Mouse (Mus musculus) bone marrow, adult 2 months (tissue): ENCODE measurements at regions not wholly inside any gene's neighbourhood (a gene's known extent, or its start where the extent isn't known, plus 50 kb on each side); places are given as distances from the start of the nearest gene placed in this dataset.

Source experiments
- H3K27ac ChIP-seq: fragments of 200-500 bp; 2 replicates; pipeline ENCODE4 v1.5.1; 2012; ENCODE audit warnings: low read depth, mild to moderate bottlenecking, control low read depth, inconsistent platforms, low read length; ENCODE audit not compliant: control insufficient read depth, poor library complexity, insufficient read depth
- H3K4me1 ChIP-seq: fragments of 200-500 bp; 2 replicates; pipeline ENCODE4 v1.6.1; 2011; ENCODE audit warnings: low read length; ENCODE audit not compliant: control insufficient read depth, insufficient read depth
- H3K4me3 ChIP-seq: fragments of 200-500 bp; replicated peaks from 2 replicates; pipeline ENCODE3; 2011; ENCODE audit warnings: mild to moderate bottlenecking, low read depth, low read length, control low read depth; ENCODE audit not compliant: control insufficient read depth
- CTCF ChIP-seq: fragments of 200-500 bp; IDR thresholded peaks from 2 replicates; pipeline ENCODE4 v1.5.1; 2011; ENCODE audit warnings: low read length, control low read depth; ENCODE audit not compliant: control insufficient read depth, insufficient read depth
- POLR2A ChIP-seq: fragments of 200-500 bp; IDR thresholded peaks from 2 replicates; pipeline ENCODE4 v1.6.1; 2011; ENCODE audit warnings: low read depth, mild to moderate bottlenecking, control low read depth, low read length, borderline replicate concordance; ENCODE audit not compliant: control insufficient read depth
- WGBS: fragments of 180-500 bp; shearing (Covaris S2); methylation state at CpG from one replicate; pipeline ENCODE4 v1.1.7; 2018; 5-methylcytosine and 5-hydroxymethylcytosine counted together

DNA sequence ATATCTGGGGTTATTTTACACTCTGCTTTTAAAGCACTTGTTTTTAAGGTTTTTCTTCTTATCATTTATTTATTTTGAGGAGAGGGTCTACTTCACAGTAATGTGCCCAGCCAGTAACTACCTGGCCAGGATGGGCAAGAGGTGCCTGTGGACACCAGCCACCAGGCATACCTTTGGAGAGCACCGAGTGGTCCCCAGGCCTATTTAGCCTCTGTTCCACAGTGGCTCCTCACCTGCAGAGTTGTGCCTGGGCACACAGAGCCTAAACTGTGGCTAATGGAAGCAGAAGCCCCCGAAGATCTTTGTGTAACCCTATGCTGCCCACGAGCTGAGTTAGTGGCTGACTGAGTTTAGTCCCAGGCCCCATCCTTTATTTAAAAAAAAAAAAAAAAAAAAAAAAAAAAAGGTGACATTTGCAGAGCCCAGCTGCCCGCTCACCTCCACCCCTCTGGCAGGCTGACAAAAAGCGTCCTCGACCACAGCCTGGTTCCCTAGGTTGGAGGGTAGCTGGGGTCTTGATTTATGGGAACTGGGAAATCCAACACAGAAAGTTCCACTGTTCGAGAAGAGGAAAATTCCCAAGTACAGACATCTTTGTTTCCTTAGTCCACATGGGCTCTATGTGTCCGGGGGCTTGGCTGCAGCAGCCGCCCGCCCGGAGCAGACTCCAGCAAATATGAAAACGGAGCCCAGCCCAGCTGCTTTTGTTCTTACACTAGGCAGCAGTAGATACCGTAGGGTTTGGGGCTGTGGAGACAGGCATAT is 54.1 kb upstream of the Ppara start:
- Histone ChIP-seq H3K4me1 (no peaks in the 10 kb centered on the region), H3K4me3 (no peak overlapping the region), H3K27ac (no peak overlapping the region)
- TF ChIP-seq POLR2A (no peak), CTCF (no peak)
- whole genome bisulfite sequencing, result 78% methylated on average over 13 of the region's 13 CpGs

DNA sequence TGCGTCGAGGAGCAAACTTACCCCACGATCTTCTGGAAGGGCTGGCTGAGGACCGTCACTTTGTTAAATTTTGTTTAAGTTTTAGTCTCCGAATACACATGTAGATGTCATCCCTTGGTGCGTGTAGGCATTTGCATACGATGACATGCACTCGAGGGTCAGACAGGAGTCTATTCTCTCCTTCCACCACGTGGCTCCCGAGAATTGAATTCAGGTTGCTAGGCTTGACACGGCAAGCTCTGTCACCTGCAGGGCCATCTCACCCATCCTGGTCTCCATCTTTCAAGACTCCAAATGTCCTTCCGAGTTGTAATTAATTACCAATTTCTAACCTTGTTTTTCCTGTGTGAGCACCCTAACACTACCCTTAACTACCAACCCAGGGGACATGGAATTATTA is 52.7 kb upstream of the Ppara start:
- Histone ChIP-seq H3K4me1 (no peaks in the 10 kb centered on the region), H3K27ac (no peak overlapping the region), H3K4me3 (no peak overlapping the region)
- 90% methylated on average over 12 of the region's 12 CpGs for WGBS
- TF ChIP-seq CTCF, result no peak
- TF ChIP-seq POLR2A, result no peak

DNA sequence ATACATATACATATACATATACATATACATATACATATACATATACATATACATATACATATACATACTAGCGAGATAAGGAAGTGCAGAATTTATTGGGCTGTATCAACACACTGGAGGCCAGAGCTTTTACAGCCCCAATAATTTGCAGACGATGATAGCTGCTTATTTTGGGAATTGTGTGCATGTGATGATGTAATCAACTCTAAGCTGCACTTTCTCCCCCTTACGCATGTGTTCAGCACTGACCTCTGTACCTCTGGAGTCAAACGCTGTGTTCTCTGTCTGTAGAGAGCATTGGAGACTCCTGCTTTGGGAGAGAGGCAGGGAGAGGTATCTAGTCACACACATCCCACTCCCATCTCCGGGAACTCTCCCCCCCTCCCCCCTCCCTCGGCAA is 52.0 kb upstream of the Ppara start:
- TF ChIP-seq CTCF, result no peak
- TF ChIP-seq POLR2A, result no peak
- no peak overlapping the region for H3K4me3 ChIP-seq
- H3K4me1 ChIP-seq, result no peaks in the 10 kb centered on the region
- H3K27ac ChIP-seq, result no peak overlapping the region
- WGBS, result 87% methylated on average over 6 of the region's 6 CpGs

DNA sequence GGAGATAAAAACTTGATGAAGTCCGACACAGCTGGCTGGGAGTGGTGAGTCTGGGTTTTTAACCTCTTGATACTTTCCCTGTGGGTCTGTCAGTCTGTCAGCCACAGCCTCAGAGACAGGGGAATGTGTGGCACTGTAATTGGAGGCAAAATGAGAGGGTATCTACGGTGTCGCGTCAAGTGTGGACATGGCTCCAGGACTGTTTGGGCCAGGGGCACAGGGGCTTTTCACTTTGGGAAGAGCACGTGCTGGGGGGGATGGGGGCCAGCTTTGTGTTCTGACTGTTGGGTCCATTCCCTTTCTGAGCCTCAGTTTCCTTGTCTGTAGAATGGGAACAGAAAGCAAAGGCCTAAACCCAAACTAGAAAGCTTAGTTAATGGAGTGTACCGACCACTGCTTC is 51.5 kb upstream of the Ppara start:
- TF ChIP-seq CTCF (no peak), POLR2A (no peak)
- no peak overlapping the region for H3K27ac ChIP-seq
- H3K4me3 ChIP-seq, result no peak overlapping the region
- 89% methylated on average over 6 of the region's 6 CpGs for WGBS
- no peaks in the 10 kb centered on the region for H3K4me1 ChIP-seq

DNA sequence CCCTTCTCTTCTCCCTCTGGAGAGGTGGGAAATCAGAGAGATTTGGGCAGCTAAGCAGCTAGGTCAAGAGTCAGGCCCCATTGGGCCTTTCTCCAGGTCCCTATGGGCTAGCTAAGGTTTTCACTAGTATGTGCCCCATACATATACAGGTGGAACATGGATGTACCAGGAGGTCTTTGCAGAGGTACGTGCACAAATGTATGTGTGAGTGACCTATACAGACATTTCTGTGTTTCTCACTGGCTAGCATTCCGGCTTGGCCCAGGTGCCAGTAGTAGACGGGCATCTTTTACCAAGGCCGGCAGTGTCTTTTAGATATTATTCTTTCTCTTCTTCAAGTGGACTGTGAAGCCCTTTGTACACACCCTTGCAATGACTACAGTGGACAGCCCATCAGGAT is 51.1 kb upstream of the Ppara start:
- H3K4me1 ChIP-seq, result no peaks in the 10 kb centered on the region
- H3K27ac ChIP-seq, result no peak overlapping the region
- TF ChIP-seq CTCF, result no peak
- TF ChIP-seq POLR2A, result no peak
- 91% methylated on average over 4 of the region's 4 CpGs for WGBS
- H3K4me3 ChIP-seq, result no peak overlapping the region

DNA sequence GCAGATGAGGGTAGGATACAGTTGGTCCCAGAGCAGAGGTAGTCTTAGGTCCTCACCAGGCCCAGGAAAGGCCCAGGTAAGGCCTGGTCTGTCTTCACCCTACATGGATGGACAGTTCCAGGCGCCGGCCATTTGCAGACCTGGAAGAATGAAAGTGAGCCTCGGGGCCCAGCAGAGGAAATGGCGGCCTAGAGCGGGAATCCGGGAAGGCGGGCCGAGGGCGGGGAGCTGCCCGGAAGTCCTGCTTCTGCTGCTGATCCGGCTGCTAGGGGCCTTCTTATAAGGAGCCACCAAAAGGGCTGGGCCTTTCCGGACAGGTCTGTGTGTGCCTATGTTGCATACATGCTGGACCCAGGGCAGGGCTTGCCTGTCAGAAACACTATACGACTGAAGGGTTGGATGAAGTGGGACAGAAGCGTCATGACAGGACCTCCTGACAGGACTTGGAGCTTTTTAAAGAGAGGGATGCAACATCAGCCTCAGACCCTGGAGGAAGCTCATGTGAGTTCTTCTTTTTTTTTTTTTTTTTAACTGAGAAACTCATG is 50.5 kb upstream of the Ppara start:
- 85% methylated on average over 14 of the region's 14 CpGs for WGBS
- no peak overlapping the region for H3K4me3 ChIP-seq
- TF ChIP-seq CTCF (no peak), POLR2A (no peak)
- H3K4me1 ChIP-seq, result no peaks in the 10 kb centered on the region
- H3K27ac ChIP-seq, result no peak overlapping the region

DNA sequence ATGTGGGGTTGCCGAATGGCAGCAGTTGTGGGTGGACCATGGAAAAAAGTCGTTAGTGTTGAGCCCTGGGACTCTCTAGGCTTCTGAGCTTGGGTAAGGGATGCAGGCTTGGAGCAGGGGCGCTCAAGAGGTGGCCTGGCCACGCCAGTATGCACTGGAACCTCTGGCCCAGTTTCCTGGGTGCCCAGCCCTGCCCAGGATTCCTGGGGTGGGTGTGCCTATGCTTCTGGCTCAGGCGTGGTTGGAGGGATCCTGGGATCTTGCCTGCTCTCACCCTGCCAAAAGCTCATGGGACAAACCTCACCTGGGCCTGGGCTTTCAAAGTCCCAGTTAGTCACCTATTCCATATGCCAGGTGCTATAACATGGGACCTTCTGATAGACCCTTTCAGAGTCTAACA is 49.9 kb upstream of the Ppara start:
- TF ChIP-seq POLR2A, result no peak
- TF ChIP-seq CTCF, result no peak
- Histone ChIP-seq H3K4me1 (no peaks in the 10 kb centered on the region), H3K27ac (no peak overlapping the region), H3K4me3 (no peak overlapping the region)
- WGBS, result 80% methylated on average over 5 of the region's 5 CpGs
